Mouse (Mus musculus) lung, adult 2 months (tissue): ENCODE data around the gene Usp44.

ENCODE experiments used
- CTCF ChIP-seq: fragments of 200-500 bp; IDR thresholded peaks from 2 replicates; pipeline ENCODE4 v1.5.1; 2011; ENCODE audit warnings: mild to moderate bottlenecking, low read length, control low read depth; ENCODE audit not compliant: insufficient read depth
- POLR2A ChIP-seq: fragments of 200-500 bp; IDR thresholded peaks from 2 replicates; pipeline ENCODE4 v1.6.1; 2011; ENCODE audit warnings: low read depth, mild to moderate bottlenecking, control low read depth, low read length, borderline replicate concordance; ENCODE audit errors: extremely low read depth

- TF ChIP-seq POLR2A (no peak), CTCF (no peak)
These were observed at the start of gene Usp44 for GRCm38 (mm10) chr10:93830931-93831729.
